8 mouse cellular contexts compared by ENCODE assay signal in the genomic region with DNA sequence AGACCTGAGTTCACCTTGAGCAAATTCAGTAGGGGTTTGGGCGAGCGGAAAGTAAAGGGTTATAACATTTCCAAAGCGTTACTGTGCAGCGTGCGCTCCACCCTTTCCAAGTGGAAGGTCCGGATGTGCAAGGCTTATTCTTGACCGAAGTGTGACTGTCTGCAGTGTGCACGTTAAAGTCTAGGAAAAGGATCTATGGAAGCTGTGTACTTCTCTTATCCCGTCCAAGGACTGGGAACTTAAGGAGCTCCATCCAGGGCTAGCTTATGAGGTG. TPM values are rescaled to one million over a fixed set of nuclear protein-coding genes. Genes with fewer than 3 reads are reported as not detected.
DNase-seq lines count a peak whose midpoint lies in the region; ATAC-seq and TF ChIP-seq lines count a peak whose summit lies in the region.

No protein-coding gene starts in this region.

- TF ChIP-seq CTCF in CH12.LX (conservative IDR thresholded peaks at IDR 0.05 in 1 of 2, IDR thresholded peaks at IDR 0.05 in 1 of 2; ENCODE audit: low read depth in 2 of 2, low read length in 2 of 2), result no peak
- TF ChIP-seq CTCF in liver, embryonic 14.5 days (IDR thresholded peaks at IDR 0.05; ENCODE audit: low read depth), result no peak

- dilution Hi-C loops in CH12.LX (cut with MboI; ENCODE audit: extremely low pct_ligation_motif_present, extremely low pct_unique_long_range_greater_than_20kb, low sequenced_read_pairs), result no loop called here

- H3K4me1 ChIP-seq in heart, embryonic 11.5 days (ENCODE audit: control insufficient read depth, insufficient read depth, low read length), result peaks cover 12% of the 10 kb centered on the region
- peaks cover 4 to 35% of the 10 kb centered on the region in 2 experiments; a peak in 3 of 4 replicates for H3K4me1 ChIP-seq in CH12.LX (ENCODE audit: control insufficient read depth in 1 of 2, insufficient read depth in 2 of 2)
- no peaks in the 10 kb centered on the region for H3K4me1 ChIP-seq in forebrain, embryonic 11.5 days (replicated peaks; ENCODE audit: control insufficient read depth, insufficient read depth, low read length)
- H3K4me1 ChIP-seq in liver, embryonic 14.5 days (replicated peaks; ENCODE audit: control insufficient read depth in 2 of 2, insufficient read depth in 2 of 2, low read length in 1 of 2), result peaks cover 18 to 21% of the 10 kb centered on the region in 2 experiments

- no peaks in the 10 kb centered on the region for H3K27me3 ChIP-seq in heart, embryonic 11.5 days (ENCODE audit: control insufficient read depth, insufficient read depth, low read length)
- H3K27me3 ChIP-seq in CH12.LX (replicated peaks), result no peaks in the 10 kb centered on the region
- H3K27me3 ChIP-seq in forebrain, embryonic 11.5 days (ENCODE audit: control insufficient read depth, insufficient read depth, low read length), result no peaks in the 10 kb centered on the region
- H3K27me3 ChIP-seq in liver, embryonic 14.5 days (ENCODE audit: control insufficient read depth, insufficient read depth, low read length), result no peaks in the 10 kb centered on the region

- ATAC-seq in heart, embryonic 11.5 days (replicated peaks; ENCODE audit: insufficient number of reproducible peaks, low FRiP score, low TSS enrichment), result peak; percentile 11
- ATAC-seq in forebrain, embryonic 11.5 days (replicated peaks; ENCODE audit: low FRiP score), result no peak; the same call in 1 of the 2 replicates
- ATAC-seq in liver, embryonic 14.5 days (ENCODE audit: insufficient read depth), result no peak

- H3K9me3 ChIP-seq in heart, embryonic 11.5 days (replicated peaks; ENCODE audit: control insufficient read depth, low read length), result no peaks in the 10 kb centered on the region
- no peaks in the 10 kb centered on the region for H3K9me3 ChIP-seq in CH12.LX (replicated peaks; ENCODE audit: low read length)
- H3K9me3 ChIP-seq in forebrain, embryonic 11.5 days (ENCODE audit: control insufficient read depth, low read length), result no peaks in the 10 kb centered on the region
- H3K9me3 ChIP-seq in liver, embryonic 14.5 days (ENCODE audit: control insufficient read depth, low read length), result no peaks in the 10 kb centered on the region

- no peak for TF ChIP-seq EP300 in CH12.LX (IDR thresholded peaks at IDR 0.05; ENCODE audit: low read length)
- TF ChIP-seq EP300 in liver, embryonic 14.5 days (IDR thresholded peaks at IDR 0.05; ENCODE audit: low read depth), result no peak

- no peak for DNase-seq in heart, adult 8-10 months (ENCODE audit: low spot score)
- DNase-seq in CH12.LX (ENCODE audit: extremely low read depth), result no peak
- DNase-seq in forebrain, embryonic 11.5 days (ENCODE audit: low spot score), result no peak
- no peak for DNase-seq in liver, embryonic 14.5 days (ENCODE audit: low read depth in 3 of 3, low spot score in 3 of 3)
- no peak for DNase-seq in left cerebral cortex, postnatal 25 days (ENCODE audit: low spot score in 2 of 2)
- DNase-seq in right cerebral cortex, adult 2 months (ENCODE audit: low spot score in 2 of 2), result no peak
- no peak for DNase-seq in kidney, postnatal 10 days

- under 1% methylated on average over 9 of the region's 9 CpGs for WGBS in heart, embryonic 11.5 days (ENCODE audit: insufficient replicate concordance)
- WGBS in forebrain, embryonic 11.5 days, result 0% methylated on average over 9 of the region's 9 CpGs
- WGBS in liver, embryonic 14.5 days (ENCODE audit: insufficient replicate concordance), result under 1% methylated on average over 9 of the region's 9 CpGs

- peak overlapping the region; percentile 75 for H3K9ac ChIP-seq in heart, embryonic 11.5 days (ENCODE audit: low read depth, low read length)
- peak overlapping the region; percentile 87 for H3K9ac ChIP-seq in CH12.LX (ENCODE audit: insufficient read depth, low read depth)
- peak overlapping the region; percentile 95 for H3K9ac ChIP-seq in forebrain, embryonic 11.5 days (ENCODE audit: low read length)
- H3K9ac ChIP-seq in liver, embryonic 14.5 days (replicated peaks), result peak overlapping the region; percentile 87

- peak overlapping the region; percentile 60 for H3K4me3 ChIP-seq in heart, embryonic 11.5 days (ENCODE audit: low read depth, low read length)
- peak overlapping the region; percentile 67 to 91 (median 87) for H3K4me3 ChIP-seq in CH12.LX (replicated peaks in 1 of 3; ENCODE audit: low read depth in 2 of 3, low read length in 2 of 3, poor library complexity in 1 of 3)
- peak overlapping the region; percentile 73 for H3K4me3 ChIP-seq in forebrain, embryonic 11.5 days (ENCODE audit: low read depth, low read length)
- peak overlapping the region; percentile 76 to 88 for H3K4me3 ChIP-seq in liver, embryonic 14.5 days (ENCODE audit: insufficient read depth in 1 of 2, low read depth in 2 of 2, low read length in 2 of 2)

- H3K4me2 ChIP-seq in heart, embryonic 11.5 days, result peak overlapping the region; percentile 69
- peak overlapping the region; percentile 94 for H3K4me2 ChIP-seq in CH12.LX (ENCODE audit: insufficient read depth, low read depth, poor library complexity, severe bottlenecking)
- H3K4me2 ChIP-seq in forebrain, embryonic 11.5 days (ENCODE audit: low read depth, low read length, severe bottlenecking), result peak overlapping the region; percentile 61
- H3K4me2 ChIP-seq in liver, embryonic 14.5 days (ENCODE audit: low read depth), result peak overlapping the region; percentile 78

- H3K27ac ChIP-seq in heart, embryonic 11.5 days (ENCODE audit: low read depth, low read length), result peak overlapping the region; percentile 76
- H3K27ac ChIP-seq in CH12.LX (ENCODE audit: insufficient read depth, low read depth), result peak overlapping the region; percentile 72
- peak overlapping the region; percentile 82 for H3K27ac ChIP-seq in forebrain, embryonic 11.5 days (ENCODE audit: low read depth, low read length)
- H3K27ac ChIP-seq in liver, embryonic 14.5 days, result peak overlapping the region; percentile 67

- no peak for TF ChIP-seq RAD21 in CH12.LX (IDR thresholded peaks at IDR 0.05; ENCODE audit: low read depth, low read length)

- peaks cover 15% of the 10 kb centered on the region for H3K36me3 ChIP-seq in heart, embryonic 11.5 days (ENCODE audit: control insufficient read depth, insufficient read depth, low read length)
- H3K36me3 ChIP-seq in CH12.LX (replicated peaks in 1 of 2; ENCODE audit: control insufficient read depth in 1 of 2, insufficient read depth in 1 of 2, low read length in 1 of 2), result peaks cover 12 to 27% of the 10 kb centered on the region in 2 experiments
- no peaks in the 10 kb centered on the region; the same call in 1 of the 2 replicates for H3K36me3 ChIP-seq in forebrain, embryonic 11.5 days (ENCODE audit: control insufficient read depth, insufficient read depth, low read length)
- peaks cover 34% of the 10 kb centered on the region for H3K36me3 ChIP-seq in liver, embryonic 14.5 days (replicated peaks; ENCODE audit: control insufficient read depth, insufficient read depth, low read depth)

- no peak for TF ChIP-seq POLR2A in CH12.LX (IDR thresholded peaks at IDR 0.05; ENCODE audit: low read depth, low read length)

- H3K79me2 ChIP-seq in CH12.LX (replicated peaks; ENCODE audit: control insufficient read depth, extremely low read depth, insufficient read depth, poor library complexity, severe bottlenecking), result peaks cover 50% of the 10 kb centered on the region

- in situ Hi-C loops in CH12.LX (cut with MboI; ENCODE audit: low pct_ligation_motif_present, low pct_unique_long_range_greater_than_20kb, low sequenced_read_pairs), result no loop called here

- intact Hi-C loops in left cerebral cortex, postnatal 25 days (cut with DNase I), result no loop called here

TF ChIP-seq in CH12.LX, 34 proteins besides CTCF, POLR2A, EP300 and RAD21:
- TF ChIP-seq ELF1 (IDR thresholded peaks at IDR 0.05; ENCODE audit: low read depth, low read length), result no peak
- TF ChIP-seq UBTF (IDR thresholded peaks at IDR 0.05; ENCODE audit: low read depth, low read length), result no peak
- TF ChIP-seq TBP (conservative IDR thresholded peaks at IDR 0.05; ENCODE audit: low read depth, low read length), result no peak
- TF ChIP-seq CHD1 (IDR thresholded peaks at IDR 0.05; ENCODE audit: low read depth, low read length), result no peak
- no peak for TF ChIP-seq ZKSCAN1 (IDR thresholded peaks at IDR 0.05; ENCODE audit: borderline replicate concordance, low read depth, low read length)

RNA-seq across cellular contexts. Expression of a gene that starts 0.9 kb away (rescaled TPM):
- polyA plus RNA-seq in heart, embryonic 11.5 days (2014; fragmentation: Nextera tagmentation; extraction: Ambion mirVana), result 148 and 156 TPM in 2 replicates
- total RNA-seq in heart, adult 8-10 months (2022), result 10 to 100 TPM; 29.6 to 32.2 (median 30.4) TPM
- total RNA-seq in CH12.LX (2012; rRNA removed), result 197 and 272 TPM in 2 replicates
- total RNA-seq in CH12.LX (2014; rRNA removed), result 348 and 351 TPM in 2 replicates
- polyA plus RNA-seq in CH12.LX (2012; ENCODE audit: insufficient read length, low read depth), result 228 and 232 TPM in 2 replicates
- polyA plus RNA-seq in forebrain, embryonic 11.5 days (2014; fragmentation: Nextera tagmentation; extraction: Ambion mirVana), result 270 and 288 TPM in 2 replicates
- polyA plus RNA-seq in liver, embryonic 14.5 days (2012; rRNA removed), result 50.9 and 89.0 TPM in 2 replicates
- polyA plus RNA-seq in liver, embryonic 14.5 days (2014; fragmentation: Nextera tagmentation; extraction: Ambion mirVana), result 138 and 154 TPM in 2 replicates
- 10 to 100 TPM; 23.2 to 23.7 TPM for total RNA-seq in left cerebral cortex, postnatal 25 days (2021)
